Mouse (Mus musculus): Measurements from ENCODE around the gene P2ry13.

Gene P2ry13

DNA sequence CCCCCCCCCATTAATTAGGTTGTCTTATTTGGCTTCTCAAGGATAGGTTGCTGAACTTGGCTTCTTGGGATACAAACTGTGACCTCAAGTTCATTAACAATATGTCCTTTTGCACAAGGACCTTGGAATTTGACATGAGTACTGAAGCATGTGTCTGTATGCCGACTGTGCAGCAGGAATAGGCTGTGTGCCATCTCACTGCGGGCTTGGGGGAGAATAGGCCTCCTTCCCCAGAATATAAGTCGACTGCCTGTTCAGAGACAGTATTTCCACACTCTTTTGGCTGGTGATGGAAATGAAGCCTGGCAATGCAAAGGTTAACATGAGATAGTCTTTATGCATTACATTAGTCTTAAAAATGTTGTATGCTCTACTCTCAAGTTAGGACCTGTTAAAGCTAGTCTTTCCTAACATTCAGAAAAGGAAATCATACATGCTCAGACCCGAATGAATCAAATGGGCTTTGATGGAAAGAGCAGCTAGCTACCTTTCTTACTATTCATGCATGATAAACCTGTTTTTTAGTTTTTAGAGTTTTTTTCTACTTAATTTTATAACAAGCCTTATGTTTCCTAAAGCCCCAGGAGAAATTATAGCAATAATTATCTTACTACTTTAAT lies 13.2 kb downstream of the P2ry13 start:
- no peak for DNase-seq (ENCODE audit: low spot score)

DNA sequence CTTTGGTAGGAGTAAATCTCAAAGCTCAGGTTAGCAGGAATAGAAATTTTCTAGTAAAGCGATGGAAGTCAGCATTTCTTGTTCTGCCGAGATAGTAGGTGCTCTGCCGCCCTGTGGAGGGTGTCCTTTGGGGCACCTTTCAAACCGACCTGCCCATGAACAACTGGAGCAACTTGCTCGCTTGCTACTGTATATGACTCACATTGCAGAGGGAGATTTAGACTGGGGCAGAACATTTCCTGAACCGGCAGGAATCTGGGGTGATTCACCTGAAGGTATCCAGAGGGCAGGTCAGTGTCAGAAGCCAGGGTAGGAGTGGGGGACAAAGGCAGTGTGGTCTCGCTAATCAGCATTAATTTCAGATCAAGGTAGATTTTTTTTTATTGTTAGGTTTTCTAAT lies 15.7 kb downstream of the P2ry13 start, which contains the start of gene Gpr87:
TSS of gene Gpr87 (minus strand) at position 167 of the 400 bp plus-strand sequence.
- no peak for DNase-seq (ENCODE audit: low spot score)

DNA sequence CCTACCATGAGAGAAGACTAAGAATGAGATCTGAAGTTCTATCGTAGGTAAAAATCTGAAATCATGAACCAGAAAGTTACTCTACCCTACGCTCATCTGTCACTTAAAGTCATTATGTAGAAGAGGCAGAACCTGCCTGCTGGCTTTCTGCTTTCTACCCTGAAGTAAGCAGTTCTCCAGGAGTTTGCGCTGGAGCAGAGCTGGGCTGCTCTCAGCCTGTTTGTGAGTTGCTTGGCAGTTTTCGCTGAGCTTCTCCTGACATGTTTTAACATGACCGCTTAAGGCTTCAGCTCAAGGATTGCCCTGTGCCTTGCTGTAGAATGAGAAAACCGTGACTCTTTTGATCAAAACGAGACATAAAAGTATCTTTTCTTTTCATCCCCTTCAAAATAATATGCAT lies 16.6 kb downstream of the P2ry13 start:
- DNase-seq (ENCODE audit: low spot score) = no peak

DNA sequence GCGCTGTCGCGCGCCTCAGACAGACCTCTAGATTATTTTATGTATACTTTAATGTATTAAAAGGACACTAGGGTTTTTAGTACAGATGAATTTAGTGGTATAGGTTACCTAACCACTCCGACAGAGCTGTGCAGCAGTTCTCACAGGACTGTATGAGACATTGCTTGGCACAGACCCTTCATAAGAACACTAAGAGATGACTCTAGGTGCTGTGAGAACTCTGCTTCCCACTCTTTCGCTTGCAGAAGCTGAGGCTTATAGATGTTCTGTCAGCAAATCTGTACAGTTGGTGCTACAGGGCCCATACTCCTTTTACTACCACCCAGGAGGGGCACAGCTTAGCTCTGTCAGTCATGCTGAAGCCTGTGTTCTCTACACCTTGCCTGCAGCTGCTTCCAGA lies 19.0 kb downstream of the P2ry13 start:
- DNase-seq (ENCODE audit: low spot score) = no peak

DNA sequence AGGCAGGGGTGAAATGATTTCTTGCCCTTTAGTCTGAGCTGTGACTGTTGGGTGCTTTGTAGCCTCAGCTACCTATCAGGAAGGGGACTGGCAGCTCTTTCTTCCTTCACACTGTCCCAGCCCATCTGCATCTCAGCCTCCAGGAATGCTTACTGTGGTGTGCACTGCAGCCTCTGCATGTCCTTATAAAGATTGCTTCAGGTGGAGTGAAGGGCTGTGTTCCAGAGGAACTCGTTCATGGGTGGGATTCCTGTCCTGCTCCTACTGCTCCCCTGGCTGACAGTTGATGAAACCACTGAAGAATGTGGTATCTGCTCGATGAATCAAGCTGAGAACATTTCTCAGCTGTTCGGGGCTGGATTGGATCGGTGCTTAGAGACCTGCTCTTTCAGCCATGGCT lies 23.3 kb downstream of the P2ry13 start:
- DNase-seq (ENCODE audit: low spot score) = no peak

DNA sequence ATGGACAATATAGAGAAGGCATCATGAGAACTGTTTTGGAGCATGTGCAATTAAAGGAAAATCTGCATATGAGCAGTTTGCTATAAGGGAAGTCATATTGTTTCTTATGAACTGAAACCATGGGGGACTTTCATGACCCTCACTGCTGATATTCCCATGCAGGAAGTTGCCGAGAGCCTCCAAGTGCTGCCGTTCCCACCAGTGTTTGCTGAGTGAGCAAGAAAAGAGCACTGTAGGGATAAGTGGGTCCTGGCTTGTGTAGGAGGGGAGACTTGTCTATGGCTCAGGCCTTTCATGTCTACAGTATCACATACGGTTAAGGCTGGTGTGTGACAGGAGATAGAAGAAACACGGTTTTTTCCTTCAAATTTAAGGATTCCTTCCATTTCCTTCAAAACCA lies 25.0 kb downstream of the P2ry13 start:
- no peak for DNase-seq (ENCODE audit: low spot score)

DNA sequence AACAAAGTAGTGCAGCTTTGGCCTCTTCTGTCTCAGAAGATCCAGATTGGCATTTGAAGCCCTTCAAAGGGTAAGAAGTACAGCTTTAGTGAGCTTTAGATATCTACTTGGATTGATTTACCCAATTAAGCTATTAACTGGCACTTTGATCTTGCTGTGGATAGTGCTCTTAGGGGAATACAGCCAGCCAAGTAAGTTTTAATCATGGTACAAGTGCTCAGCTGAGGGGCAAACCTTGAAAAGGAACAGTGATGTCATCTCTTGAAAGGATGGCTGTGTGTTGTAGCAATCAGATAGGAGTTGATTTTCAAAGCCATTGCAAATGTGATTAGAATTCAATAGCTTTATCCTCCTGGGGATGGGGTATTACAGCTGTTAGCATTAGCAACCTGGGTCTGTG lies 28.6 kb downstream of the P2ry13 start:
- DNase-seq (ENCODE audit: low spot score) = no peak

DNA sequence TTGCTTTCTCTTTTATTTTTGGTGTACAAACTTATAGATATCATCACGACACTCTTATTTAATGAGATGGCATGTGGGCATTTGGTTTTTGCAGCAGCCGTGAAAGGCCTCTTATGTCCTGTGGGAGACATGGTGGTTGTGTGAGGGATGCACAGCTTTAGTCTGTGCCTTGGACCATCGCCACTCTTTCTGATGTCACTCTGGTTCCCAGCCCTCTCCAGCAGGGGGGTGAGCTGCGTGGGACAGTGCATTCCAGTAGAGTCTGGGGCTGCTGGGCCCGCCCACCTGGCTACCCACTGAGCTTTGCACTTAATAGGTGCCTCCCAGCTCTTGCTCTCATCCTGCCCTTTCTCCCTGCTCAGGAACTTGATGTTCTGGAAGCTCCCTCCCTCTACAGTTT lies 29.5 kb downstream of the P2ry13 start:
- DNase-seq (ENCODE audit: low spot score) = no peak

DNA sequence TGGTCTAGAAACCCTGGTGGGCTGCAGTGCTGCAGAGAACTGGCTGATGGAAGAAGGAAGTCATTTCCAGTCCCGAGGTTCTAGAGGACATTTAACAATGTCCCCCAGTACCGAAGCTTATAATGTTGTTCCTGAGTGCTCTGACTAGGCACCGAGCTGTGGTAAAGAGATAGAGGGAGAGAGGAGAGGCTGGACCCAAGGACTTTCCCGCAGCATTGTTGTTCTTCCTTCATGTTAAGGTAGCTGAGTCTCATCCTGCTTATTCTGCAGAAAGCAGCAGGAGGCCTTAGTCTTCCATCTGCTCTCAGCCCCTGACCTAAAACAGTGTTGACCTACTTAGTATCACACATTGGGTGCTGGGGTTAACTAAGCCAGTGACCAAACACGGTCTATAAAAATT lies 33.8 kb downstream of the P2ry13 start:
- DNase-seq (ENCODE audit: low spot score) = peak; percentile 30

DNA sequence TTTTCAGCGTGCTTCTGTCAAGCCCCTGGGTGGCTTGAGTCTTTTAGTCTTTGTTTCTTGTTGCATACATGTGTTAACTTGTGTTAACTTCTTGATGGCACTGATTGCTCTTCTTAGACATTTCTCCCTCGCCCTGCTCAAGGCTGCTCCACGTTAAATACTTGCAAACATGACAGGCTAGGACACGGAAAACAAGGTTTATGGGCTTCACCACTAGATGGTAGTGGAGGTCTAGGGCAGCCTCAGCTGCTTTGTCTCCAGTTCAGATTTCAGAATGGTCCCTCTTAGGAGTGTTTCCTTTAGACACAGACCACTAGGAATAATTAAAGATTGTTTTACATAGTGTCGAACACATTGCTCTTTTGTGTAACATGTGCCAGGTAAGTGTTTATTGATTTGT lies 35.4 kb downstream of the P2ry13 start:
- peak; percentile 75 for DNase-seq (ENCODE audit: low spot score)

DNA sequence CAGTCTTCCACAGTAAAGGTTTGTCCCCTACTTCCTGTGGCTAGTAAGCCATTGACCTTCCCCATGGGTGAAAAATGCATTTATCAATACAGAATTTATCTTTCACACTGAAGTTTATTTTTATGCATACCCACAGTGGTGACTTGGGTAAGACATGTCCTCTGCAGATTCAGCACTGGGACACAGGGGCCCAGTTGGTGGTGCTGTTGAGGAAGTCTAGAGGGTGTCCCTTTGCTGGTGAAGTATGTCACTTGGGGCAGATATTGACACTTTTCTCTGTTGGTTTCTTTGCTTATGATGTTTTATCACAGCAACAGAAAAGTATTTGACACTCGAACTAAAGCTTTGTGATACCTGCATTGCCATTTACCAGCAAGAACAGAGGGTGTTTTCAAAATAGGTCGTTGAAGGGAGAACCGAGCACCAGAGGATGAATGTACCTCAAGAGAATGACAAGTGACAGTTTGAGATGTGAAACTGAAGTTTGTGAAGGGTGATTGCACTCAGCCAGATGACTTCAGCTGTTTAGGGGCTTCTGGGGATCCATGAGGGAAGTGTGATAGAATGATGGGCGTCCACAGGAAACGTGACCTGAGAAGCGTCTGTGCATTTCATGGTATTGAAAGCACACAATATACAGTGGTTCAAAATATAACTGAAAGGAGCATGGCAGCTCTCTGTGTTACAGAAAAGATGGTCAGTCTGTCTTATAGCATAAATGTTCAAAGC lies 36.1 kb downstream of the P2ry13 start:
- no peak for DNase-seq (ENCODE audit: low spot score)

DNA sequence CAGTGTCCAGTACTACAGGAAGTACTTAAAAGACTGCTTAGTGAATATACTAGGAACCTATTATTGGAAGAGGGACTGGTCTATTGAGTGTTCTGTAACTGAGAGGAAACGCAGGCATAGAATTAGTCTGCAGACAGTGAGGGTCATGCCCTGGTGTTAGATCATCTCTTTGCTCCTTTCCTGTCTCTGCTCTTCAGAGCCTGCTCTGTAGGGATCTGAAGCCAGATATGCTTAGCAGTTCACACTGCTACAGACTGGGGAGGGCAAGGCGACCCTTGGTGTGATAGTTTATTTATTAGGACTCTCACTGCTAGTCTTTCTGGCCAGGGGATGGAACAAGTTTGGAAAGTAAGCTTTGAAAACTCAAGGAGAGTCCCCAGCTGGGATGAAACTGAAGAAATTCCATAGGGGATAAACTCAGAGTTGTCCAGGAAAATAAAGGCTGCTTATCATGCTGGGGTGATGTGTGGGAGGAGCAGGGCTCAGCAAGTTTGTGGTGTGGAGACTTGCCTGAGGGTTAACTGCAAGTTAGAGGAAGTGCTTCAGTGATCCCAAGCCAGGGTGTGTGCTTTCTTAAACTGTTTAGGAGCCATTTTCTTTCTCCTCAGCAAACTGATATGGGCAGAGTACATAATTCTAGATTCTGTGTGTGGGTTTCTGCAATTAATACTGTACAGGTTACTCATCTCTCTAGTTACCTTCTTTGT lies 40.6 kb downstream of the P2ry13 start:
- no peak for DNase-seq (ENCODE audit: low spot score)

DNA sequence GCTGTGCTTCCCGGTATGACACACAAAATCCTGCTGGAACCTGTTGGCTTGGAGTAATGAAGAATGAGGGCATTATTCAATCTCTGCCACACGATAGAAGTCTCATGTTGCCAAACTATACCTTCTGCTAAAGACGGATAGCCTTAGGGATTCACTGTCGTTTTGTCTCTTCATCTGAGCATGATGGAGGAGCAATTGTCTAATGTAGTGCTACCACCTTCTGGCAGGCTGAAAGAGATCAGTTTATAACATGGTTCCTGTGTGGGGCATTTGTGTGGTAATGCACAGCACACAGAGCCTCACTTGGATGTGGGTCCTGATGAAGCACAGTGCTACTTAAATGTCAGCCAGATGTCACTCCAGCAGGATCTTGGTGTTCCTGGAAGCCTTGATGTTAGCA lies 41.5 kb downstream of the P2ry13 start:
- no peak for DNase-seq (ENCODE audit: low spot score)

DNA sequence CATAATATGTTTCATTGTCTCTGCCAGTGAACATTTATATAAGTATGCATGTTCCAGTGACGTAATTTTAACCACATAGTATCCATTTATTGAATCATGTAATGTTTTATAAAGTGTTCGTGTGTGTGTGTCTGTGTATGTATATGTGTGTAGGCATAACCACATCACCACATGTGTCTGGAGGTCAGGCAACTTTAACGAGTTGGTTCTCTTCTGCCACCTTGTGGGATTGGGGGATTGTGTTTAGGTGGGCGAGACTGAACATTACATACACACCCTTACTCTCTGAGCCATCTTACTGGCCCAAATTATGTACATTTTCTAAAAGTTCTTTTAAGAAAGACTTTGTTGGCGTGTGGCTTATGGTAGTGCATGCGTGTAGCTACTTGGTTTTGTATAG lies 42.2 kb downstream of the P2ry13 start:
- no peak for DNase-seq (ENCODE audit: low spot score)

DNA sequence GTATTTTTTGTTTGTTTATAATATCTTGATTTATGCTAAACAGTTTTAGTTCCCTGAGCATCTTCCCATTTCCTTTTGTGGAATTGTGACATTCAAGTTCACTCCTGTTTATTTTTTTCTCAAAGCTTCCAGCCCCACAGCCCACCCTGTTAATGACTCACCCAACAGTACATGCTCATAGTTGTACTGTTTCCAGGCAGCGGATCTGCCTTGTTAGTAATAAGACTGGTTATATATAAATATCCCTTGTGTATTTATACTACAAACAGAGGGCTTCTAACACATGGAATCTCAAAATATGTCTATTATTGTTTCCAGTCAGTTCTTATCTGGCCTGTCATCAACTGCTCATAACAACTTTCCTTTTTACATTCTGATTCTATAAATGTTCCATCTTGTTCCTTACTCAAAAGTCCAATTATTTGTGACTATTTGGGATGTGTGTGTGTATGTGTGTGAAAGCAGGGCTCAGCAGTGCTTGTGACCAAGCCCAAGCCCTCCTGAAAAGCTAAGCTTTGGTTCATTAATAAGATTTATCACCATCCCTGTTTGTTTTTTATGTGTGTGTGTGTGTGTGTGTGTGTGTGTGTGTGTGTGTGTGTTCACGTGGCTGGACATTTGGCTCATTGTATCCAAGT lies 43.1 kb downstream of the P2ry13 start:
- DNase-seq (ENCODE audit: low spot score) = no peak

DNA sequence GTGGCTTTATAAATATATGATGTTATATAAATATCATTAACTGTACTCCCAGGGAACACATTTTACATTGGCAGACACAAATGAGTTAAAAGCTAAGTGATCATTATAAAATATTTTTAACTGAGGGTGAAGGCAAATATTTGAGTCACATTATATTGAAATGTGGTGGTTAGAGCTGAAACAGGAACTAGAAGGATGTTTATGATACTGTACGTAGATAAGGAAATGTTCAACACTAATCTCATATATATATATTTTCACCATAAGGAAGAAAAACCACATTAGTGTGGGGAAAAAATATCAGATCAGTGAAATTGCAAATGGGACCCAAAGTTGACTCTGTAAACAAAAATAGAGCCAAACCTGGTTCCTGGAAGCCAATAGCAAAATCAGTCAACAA lies 50.2 kb downstream of the P2ry13 start:
- DNase-seq (ENCODE audit: low spot score) = no peak

All from retina, embryonic 14.5 days (tissue).